Mouse (Mus musculus) brain, embryonic 14.5 days (tissue): ENCODE results near the gene Chd6. TPM values are rescaled to one million over a fixed set of nuclear protein-coding genes. Genes with fewer than 3 reads are reported as not detected.

Source experiments
- DNase-seq: peaks from one replicate; pipeline ENCODE4 v3.0.0-alpha.2; 2011; ENCODE audit warnings: low read depth
- CTCF ChIP-seq: fragments of 200-500 bp; IDR thresholded peaks from 2 replicates; pipeline ENCODE4 v1.5.1; 2012; ENCODE audit warnings: inconsistent platforms, mild to moderate bottlenecking, moderate library complexity, borderline replicate concordance; ENCODE audit not compliant: insufficient read depth, insufficient read length; ENCODE audit errors: extremely low read depth
- POLR2A ChIP-seq: fragments of 200-500 bp; IDR thresholded peaks from 2 replicates; pipeline ENCODE4 v1.6.1; 2012; ENCODE audit warnings: mild to moderate bottlenecking, inconsistent platforms, borderline replicate concordance; ENCODE audit not compliant: poor library complexity, insufficient read depth, insufficient read length, severe bottlenecking; ENCODE audit errors: extremely low read depth
- polyA plus RNA-seq: library from polyadenylated mRNA; depleted of rRNA; stranded (reverse); fragments of >200 nt; gene quantifications from 2 replicates; pipeline ENCODE4 v1.2.3, GENCODE M21; 2012

The Chd6 gene
- polyA plus RNA-seq, 1 experiment = 41.5 TPM

DNA sequence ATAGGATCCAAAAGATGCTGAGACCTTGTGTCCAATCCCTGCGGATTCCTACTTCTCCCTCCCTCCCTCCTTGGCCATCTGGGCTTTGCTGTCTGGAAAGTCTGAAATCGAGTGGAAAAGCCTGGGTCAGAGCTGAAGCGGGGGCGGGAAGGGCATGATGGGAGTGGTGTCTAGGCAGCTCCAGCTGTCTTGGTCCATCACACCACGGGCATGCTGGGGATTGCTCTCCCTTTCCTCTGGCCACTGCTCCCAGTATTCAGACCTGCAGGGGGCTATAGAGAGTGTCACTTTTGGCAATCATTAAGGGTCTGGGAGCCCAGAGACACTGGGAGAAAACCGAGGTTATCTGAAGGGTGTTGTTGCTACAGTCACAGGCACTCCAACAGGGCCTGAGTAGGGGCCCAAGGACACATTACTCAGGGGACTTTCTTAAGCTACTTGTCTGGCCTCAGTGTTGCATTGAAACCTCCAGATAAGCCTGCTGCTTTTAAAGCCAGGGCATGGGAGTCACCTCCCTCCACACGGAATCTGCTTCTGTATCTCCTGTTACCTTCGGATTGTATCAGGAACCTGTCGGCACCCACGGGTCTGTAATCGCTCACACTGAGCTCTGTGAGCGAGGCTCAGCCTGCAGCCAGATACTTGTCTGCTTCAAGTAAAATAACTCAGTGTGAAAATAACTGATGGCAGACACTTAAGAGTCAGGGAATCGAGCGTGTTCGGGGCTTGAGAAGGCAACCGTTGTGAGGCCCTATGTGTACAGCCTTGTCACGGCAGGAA is 167.8 kb downstream of the Chd6 start:
- no peak for DNase-seq

DNA sequence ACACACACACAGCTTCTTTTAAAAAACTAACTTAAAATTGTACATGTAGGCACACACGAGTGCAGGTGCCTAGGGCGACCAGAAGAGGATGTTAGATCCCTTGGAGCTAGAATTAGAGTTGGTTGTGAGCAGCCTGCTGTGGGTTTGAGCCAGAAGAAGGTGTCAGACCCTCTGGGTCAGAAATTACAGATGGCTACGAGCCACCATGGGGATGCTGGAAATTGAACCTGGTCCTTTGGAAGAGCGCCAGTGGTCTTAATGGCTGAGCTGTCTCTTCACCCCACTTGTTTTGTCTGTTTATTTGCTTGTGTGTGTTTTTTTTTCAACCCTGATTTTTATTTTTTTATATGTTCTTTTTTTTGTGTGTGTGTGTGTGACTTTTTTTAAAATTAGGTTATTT is 174.4 kb downstream of the Chd6 start:
- TF ChIP-seq POLR2A (no peak), CTCF (no peak)
- DNase-seq = peak; percentile 45

More for the DNA sequence above, 167.8 kb downstream of the Chd6 start:
- TF ChIP-seq CTCF (no peak), POLR2A (no peak)

DNA sequence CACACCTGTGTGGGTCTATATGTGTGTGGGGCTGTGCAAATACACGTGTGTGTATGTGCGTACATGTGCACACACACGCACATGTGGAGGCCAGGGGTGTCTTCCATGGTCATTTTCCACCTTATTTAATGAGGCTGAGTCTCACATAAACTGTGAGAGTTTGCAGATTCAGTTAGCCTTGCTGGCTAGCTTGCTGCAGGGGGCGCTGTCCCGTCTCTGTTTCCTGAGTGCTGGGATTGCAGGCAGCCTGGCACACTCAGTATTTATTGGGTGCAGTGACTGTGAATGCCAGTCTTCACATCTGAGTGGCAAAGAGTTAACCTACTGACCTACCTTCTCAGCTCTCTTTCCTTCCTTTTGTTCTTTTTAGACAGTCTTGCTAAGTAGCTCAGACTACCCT is 175.0 kb downstream of the Chd6 start:
- no peak for TF ChIP-seq CTCF
- no peak for TF ChIP-seq POLR2A
- no peak for DNase-seq

DNA sequence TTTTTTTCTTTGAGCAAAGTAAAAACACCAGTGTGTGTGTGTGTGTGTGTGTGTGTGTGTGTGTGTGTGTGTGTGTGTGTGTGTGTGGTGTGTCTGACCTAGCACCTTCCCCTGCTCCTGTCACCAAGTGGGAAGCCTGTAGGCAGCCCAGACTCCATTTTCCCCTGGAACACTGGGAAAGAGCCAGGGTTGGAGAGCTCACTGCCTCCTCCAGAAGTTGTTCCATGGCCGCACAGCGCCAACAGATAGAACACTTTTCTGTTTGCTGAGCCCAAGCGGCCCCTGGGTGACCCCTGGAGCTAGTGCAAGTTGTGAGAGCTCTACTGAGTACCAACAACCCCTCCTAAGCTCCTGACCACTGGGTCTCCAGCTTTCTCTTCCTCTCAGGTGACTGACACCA is 175.9 kb downstream of the Chd6 start:
- TF ChIP-seq CTCF = no peak
- TF ChIP-seq POLR2A = no peak
- DNase-seq = no peak

DNA sequence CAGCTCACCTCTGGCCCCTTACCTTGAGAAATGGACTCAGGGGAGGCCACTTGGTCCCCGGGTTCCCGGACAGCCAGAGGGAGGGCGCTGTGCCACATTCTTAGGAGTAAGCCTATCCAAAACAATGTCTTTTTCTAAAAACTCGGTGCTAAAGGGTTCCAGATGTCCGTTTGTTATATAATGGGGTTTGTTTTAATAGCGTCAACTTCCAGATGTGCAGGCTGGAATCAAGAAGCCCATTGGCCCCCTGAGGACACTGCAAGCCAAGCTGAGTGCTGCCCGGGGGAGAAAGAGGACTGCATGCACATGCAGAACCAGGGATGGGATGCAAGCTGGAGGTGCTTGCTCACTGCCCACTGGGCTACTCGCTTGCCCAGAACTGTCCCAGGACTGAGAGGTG is 176.6 kb downstream of the Chd6 start:
- TF ChIP-seq CTCF (no peak), POLR2A (no peak)

DNA sequence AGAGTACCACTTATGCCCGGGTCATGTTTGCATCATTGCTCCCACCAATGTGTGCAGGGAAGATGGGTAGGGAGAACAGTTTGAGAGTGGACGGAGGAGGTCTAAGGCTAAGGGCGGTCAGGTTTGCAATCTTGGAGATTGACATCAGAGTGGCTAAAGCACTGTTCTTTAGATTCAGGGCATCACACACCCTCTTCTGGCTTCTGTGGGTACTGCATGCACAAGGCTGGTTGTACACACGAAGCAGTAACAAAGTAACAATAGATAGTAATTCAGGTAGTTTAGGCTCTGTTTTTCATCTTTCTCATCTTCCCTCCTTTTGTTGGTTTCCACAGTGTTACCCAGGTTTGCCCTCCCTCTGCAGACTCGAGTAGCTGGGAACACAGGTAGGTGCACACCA is 177.5 kb downstream of the Chd6 start:
- DNase-seq = no peak
- TF ChIP-seq CTCF = peak; percentile 11; the same call in 1 of the 2 replicates
- TF ChIP-seq POLR2A = no peak

More for the DNA sequence above, 176.6 kb downstream of the Chd6 start:
- no peak for DNase-seq

DNA sequence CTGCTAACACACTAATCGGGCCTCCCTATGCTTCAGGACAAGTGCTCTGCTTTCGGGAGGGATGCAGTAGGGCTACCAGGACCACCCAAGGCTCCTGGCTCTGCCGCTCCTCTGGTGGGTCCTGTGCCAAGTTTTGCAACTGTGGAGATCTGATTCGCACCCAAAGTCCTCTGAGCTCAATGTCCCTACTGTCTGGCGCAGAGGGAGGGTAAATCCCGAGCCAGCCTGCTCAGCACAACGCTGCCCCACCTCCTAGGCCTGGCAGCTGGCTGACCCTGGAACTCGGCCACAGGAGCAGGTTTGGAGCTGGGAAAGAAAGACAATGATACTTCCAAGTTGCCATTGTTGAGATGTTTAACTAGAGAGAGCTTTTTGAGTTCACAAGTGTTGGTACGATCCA is 183.7 kb downstream of the Chd6 start:
- DNase-seq = peak; percentile 63
- TF ChIP-seq CTCF (no peak), POLR2A (no peak)

DNA sequence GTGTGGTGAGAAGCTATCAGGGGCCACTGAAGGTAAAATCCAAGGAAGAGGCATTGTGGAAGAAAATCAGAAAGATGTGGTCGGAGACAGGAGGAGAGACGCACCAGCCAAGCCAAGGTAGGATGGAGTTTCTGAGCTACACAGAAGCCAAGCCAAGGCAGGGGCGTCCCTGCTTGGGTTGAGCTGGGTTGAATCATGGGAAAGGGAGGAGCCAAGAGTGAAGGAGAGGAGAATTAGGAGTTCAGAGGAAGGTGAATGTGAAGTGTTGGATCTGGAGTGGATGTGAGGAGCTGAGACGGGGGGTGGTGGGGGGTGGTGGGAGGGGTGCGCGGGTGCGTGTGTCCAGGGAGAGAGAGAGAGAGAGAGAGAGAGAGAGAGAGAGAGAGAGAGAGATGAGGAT is 187.6 kb downstream of the Chd6 start:
- TF ChIP-seq POLR2A = no peak
- no peak for TF ChIP-seq CTCF
- DNase-seq = no peak

DNA sequence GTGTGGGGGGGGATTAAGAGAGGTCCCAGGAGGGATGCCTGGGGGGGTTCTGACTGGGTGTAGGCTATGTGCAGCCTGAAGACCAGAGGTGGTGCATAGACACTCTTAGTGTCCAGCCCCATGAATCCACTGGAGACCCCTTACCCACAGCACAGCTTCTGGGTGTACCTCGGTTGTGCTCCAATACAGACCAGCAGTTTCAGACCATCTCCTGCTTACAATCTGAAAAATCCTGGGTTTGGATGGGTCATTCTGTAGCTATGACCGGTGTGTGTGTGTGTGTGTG is 190.0 kb downstream of the Chd6 start:
- TF ChIP-seq POLR2A (no peak), CTCF (no peak)
- no peak for DNase-seq

DNA sequence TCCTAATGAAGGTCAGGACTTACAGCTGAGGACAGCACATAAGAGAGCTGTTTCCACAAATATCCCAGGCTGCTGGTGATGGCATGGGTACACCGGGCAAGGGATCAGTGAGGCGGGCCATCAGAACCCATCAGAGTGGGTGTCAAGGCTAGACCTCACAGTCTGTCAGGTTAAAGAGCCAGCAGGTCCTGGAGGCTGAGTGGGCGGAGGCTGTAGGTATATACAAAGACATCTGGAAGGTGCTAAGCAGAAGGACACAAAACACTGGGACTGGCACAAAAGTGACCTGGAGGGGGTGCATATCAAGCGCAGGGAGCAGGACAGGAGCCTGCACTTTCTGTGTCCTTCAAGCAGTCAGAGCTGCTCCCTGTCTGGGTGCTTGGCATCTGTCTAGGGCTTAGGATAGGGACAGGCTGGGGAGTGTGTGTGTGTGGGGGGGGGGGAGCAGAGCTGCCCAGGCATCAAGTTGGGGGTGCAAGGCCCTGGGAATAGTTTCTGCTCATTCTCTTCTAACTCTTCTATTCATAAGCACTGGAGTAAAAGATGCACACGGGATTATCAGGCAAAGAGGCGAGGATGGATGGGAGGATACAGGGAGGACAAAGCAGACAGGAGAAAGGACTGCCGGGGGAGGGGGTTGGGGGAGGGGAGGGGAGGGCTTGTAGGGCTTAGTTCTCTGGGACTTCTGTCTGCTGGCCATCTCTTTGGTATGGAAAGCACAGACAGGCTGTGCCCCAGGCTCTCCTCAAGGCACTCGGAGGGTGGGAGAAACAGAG is 190.5 kb downstream of the Chd6 start:
- TF ChIP-seq CTCF = no peak
- no peak for TF ChIP-seq POLR2A
- DNase-seq = no peak

DNA sequence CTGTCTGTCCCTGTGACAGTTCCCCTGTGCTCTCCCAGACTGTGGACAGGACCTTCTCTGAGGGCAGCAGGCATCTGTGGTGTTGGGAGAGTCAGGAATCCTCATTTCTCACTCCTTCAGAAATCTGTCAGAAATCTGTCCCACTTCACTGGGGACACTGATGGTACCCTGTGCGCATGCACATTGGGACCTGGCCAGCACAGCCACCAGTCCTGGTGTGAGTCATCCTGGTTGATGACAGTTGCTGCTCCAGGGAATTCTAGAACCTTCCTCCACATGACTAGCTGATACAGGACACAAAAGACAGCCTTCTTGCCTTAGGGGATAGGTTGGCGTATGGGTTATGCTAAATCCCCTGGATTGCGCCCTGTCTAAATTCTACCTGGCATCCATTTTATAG is 191.6 kb downstream of the Chd6 start:
- DNase-seq = no peak
- TF ChIP-seq POLR2A = no peak
- no peak for TF ChIP-seq CTCF

DNA sequence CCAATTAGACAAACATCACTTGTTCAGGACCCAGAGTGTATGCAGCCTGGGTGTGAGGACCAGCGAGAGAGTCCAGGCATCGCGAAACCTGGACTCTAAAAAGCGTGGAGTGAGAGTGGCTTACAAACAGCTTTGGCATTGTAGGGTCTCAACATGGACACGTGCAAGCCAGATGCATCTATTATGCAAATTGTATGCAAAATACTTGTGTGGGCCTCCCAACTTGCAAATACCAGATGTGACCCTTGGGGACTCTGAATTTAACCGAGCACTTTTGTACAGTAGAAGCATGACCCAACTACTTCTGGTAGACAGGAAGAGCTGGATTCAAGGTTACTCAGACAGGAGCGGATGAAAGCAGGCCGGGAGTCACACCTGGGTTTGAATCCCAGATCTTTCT is 192.2 kb downstream of the Chd6 start:
- DNase-seq = peak; percentile 33
- TF ChIP-seq POLR2A (no peak), CTCF (no peak)

DNA sequence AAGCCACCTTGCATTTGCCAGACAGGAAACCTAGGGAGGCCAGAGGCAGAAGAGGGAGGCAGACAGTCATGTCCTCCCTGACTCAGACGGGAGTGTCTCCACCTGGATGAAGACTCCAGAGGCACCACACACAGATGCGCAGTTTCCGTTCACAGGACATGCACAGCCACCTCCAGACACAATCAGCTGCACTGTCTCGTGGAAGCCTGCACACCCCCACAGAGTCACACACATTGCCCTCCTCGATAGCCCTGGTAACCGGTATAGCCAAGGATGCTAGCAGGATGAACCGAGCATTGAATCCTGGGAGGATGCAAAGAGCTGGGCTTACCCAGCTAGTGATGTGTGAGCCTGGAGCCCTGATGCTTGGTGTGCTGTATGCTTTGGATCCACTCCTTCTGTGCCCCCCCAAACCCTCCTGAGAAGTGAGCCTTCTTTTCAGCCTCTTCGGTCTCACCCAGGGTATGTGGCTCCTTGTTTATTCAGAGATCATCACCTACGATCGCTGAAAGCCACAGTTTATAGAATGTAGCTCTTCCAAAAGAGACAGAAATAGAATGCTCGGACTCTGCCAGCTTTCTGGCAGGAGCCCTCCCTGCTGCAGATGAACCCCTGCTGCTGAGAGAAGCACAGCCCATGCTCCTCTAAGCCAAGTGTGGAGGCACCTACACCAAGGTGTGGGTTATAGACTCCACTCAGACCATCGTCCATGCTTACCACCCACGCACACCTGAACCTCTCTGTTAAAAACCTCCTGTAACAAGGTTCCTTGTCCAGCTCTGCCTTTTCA is 192.9 kb downstream of the Chd6 start:
- DNase-seq = no peak
- no peak for TF ChIP-seq POLR2A
- no peak for TF ChIP-seq CTCF

DNA sequence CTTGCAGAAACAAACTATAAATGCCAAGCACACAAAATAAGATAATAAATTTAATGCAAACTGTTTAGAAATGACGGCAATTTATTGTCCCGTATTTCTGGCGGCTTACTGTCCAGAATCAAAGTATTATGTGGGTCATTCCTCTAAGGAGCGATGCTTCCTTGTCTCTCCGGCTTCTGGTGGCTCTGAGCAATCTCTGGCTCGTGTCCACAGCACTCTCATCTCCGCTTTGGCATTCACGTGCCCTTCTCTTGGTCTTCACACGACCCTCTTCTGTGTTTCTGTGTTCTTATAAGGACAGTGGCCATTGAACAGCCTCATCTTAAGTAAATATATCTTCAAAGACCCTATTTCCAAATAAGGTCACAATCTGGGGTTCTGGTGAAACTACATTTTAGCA is 194.2 kb downstream of the Chd6 start:
- TF ChIP-seq POLR2A = no peak
- no peak for TF ChIP-seq CTCF
- no peak for DNase-seq

DNA sequence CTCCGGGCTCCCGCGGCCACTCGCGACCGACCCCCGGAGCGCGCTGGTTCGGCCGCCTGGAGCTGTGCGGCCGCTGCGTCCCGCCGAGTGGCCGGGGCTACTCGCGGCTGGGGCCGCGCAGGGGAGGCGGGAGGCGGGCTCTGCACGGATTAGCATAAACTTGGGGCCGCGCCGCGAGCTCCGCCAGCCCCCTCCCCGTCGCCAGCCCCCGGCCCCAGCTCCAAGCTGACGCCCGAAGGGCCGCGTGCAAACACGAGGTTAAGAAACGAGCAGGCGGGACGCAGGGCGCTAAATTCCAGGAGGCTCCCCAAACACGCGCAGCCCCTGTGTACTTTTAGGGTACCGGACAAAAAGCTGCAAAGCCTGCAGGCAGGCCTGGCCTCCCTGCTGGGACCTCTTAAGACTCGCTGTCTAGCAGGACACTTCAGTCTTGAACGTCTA is 196.6 kb downstream of the Chd6 start, which contains the start of gene Emilin3:
Gene Emilin3 (minus strand): TSS at position 98 of the 441 bp plus-strand sequence.
- DNase-seq = peak; percentile 52
- TF ChIP-seq CTCF (no peak), POLR2A (no peak)
